Mouse (Mus musculus) macrophage (primary cell): ENCODE results near the gene Il11. TPM values are rescaled to one million over a fixed set of nuclear protein-coding genes. Genes with fewer than 3 reads are reported as not detected.

ENCODE experiments used
- H3K27ac ChIP-seq: fragments of 350-480 bp; formaldehyde crosslinking; 2 replicates; pipeline ENCODE4 v1.9.0; 2021
- H3K36me3 ChIP-seq: fragments of 350-480 bp; formaldehyde crosslinking; 2 replicates; pipeline ENCODE4 v1.9.0; 2021; ENCODE audit errors: inconsistent target
- H3K4me3 ChIP-seq: fragments of 350-480 bp; formaldehyde crosslinking; 2 replicates; pipeline ENCODE4 v1.9.0; 2021; ENCODE audit errors: inconsistent target
- H3K79me2 ChIP-seq: fragments of 350-480 bp; formaldehyde crosslinking; 2 replicates; pipeline ENCODE4 v1.9.0; 2021; ENCODE audit errors: inconsistent target
- WGBS: methylation state at CpG from one replicate; pipeline ENCODE4 v1.1.7; 2026; ENCODE audit warnings: inconsistent platforms; ENCODE audit not compliant: missing documents; 5-methylcytosine and 5-hydroxymethylcytosine counted together
- polyA plus RNA-seq: library from polyadenylated mRNA; stranded (reverse); fragments of 250-400 nt; gene quantifications from 3 replicates; pipeline ENCODE4 v1.2.4, GENCODE M21; 2018; ENCODE audit warnings: inconsistent platforms

Il11 gene
- polyA plus RNA-seq, 1 experiment from 2014 or later = not detected

GRCm38 (mm10) chr7:4771202-4771601 lies 11.5 kb downstream of the Il11 start, which contains the start of gene Fam71e2:
TSS of gene Fam71e2 (minus strand) at chr7:4771302.
- H3K36me3 ChIP-seq = no peaks in the 10 kb centered on the region
- no peak within 1 kb of the TSS for H3K4me3 ChIP-seq
- H3K79me2 ChIP-seq = no peaks in the 10 kb centered on the region
- no peak within 1 kb of the TSS for H3K27ac ChIP-seq
- 69% methylated on average over 3 of the region's 5 CpGs for WGBS

- Histone ChIP-seq H3K79me2 (no peaks in the 10 kb centered on the region), H3K4me3 (no peak overlapping the region), H3K27ac (no peak overlapping the region), H3K36me3 (no peaks in the 10 kb centered on the region)
- WGBS = 52% methylated on average over 4 of the region's 4 CpGs
These were observed 17.5 kb downstream of the Il11 start for GRCm38 (mm10) chr7:4764946-4765710.

GRCm38 (mm10) chr7:4759670-4760069 lies 23.0 kb downstream of the Il11 start:
- 43% methylated on average over 1 of the region's 1 CpGs for WGBS

GRCm38 (mm10) chr7:4752821-4753570 lies 29.7 kb downstream of the Il11 start, which contains the start of gene Cox6b2:
TSS of gene Cox6b2 (minus strand) at chr7:4753094.
- H3K36me3 ChIP-seq = no peaks in the 10 kb centered on the region
- no peak within 1 kb of the TSS for H3K4me3 ChIP-seq
- WGBS = 16% methylated on average over 23 of the region's 24 CpGs
- no peak within 1 kb of the TSS for H3K27ac ChIP-seq
- H3K79me2 ChIP-seq = no peaks in the 10 kb centered on the region

More at GRCm38 (mm10) chr7:4759670-4760069, 23.0 kb downstream of the Il11 start:
- H3K79me2 ChIP-seq = no peaks in the 10 kb centered on the region
- no peak overlapping the region for H3K4me3 ChIP-seq
- no peak overlapping the region for H3K27ac ChIP-seq
- no peaks in the 10 kb centered on the region for H3K36me3 ChIP-seq

- H3K27ac ChIP-seq = no peak overlapping the region
- WGBS = 10% methylated on average over 23 of the region's 30 CpGs
- no peak overlapping the region for H3K4me3 ChIP-seq
- H3K36me3 ChIP-seq = peaks cover under 1% of the 10 kb centered on the region; the same call in 1 of the 2 replicates
- H3K79me2 ChIP-seq = no peaks in the 10 kb centered on the region
These were observed 30.5 kb downstream of the Il11 start for GRCm38 (mm10) chr7:4751971-4752820.

- peaks cover 16% of the 10 kb centered on the region; the same call in 1 of the 2 replicates for H3K36me3 ChIP-seq
- no peak overlapping the region for H3K27ac ChIP-seq
- no peak overlapping the region for H3K4me3 ChIP-seq
- no peaks in the 10 kb centered on the region for H3K79me2 ChIP-seq
- 97% methylated on average over 2 of the region's 2 CpGs for WGBS
These were observed 33.5 kb downstream of the Il11 start for GRCm38 (mm10) chr7:4749169-4749568.

- H3K4me3 ChIP-seq = no peak overlapping the region
- H3K27ac ChIP-seq = no peak overlapping the region
- H3K36me3 ChIP-seq = peaks cover 16% of the 10 kb centered on the region; the same call in 1 of the 2 replicates
These were observed 34.3 kb downstream of the Il11 start for GRCm38 (mm10) chr7:4748321-4748720.

GRCm38 (mm10) chr7:4747156-4747899 lies 35.3 kb downstream of the Il11 start:
- WGBS = 91% methylated on average over 9 of the region's 9 CpGs
- H3K4me3 ChIP-seq = no peak overlapping the region
- H3K36me3 ChIP-seq = peaks cover 20% of the 10 kb centered on the region; the same call in 1 of the 2 replicates
- H3K27ac ChIP-seq = no peak overlapping the region
- no peaks in the 10 kb centered on the region for H3K79me2 ChIP-seq

More at GRCm38 (mm10) chr7:4748321-4748720, 34.3 kb downstream of the Il11 start:
- WGBS = 79% methylated on average over 4 of the region's 4 CpGs
- no peaks in the 10 kb centered on the region for H3K79me2 ChIP-seq

- 96% methylated on average over 20 of the region's 22 CpGs for WGBS
- Histone ChIP-seq H3K4me3 (no peak overlapping the region), H3K36me3 (peaks cover 24% of the 10 kb centered on the region; the same call in 1 of the 2 replicates), H3K27ac (no peak overlapping the region), H3K79me2 (no peaks in the 10 kb centered on the region)
These were observed 36.2 kb downstream of the Il11 start for GRCm38 (mm10) chr7:4746326-4746980.

GRCm38 (mm10) chr7:4744886-4745285 lies 37.8 kb downstream of the Il11 start:
- no peak overlapping the region for H3K4me3 ChIP-seq
- peaks cover 24% of the 10 kb centered on the region; the same call in 1 of the 2 replicates for H3K36me3 ChIP-seq
- no peaks in the 10 kb centered on the region for H3K79me2 ChIP-seq
- 87% methylated on average over 4 of the region's 6 CpGs for WGBS
- H3K27ac ChIP-seq = no peak overlapping the region

GRCm38 (mm10) chr7:4743354-4743753 lies 39.3 kb downstream of the Il11 start:
- no peaks in the 10 kb centered on the region for H3K79me2 ChIP-seq
- no peak overlapping the region for H3K4me3 ChIP-seq
- whole genome bisulfite sequencing = 87% methylated on average over 2 of the region's 2 CpGs
- peaks cover 24% of the 10 kb centered on the region; the same call in 1 of the 2 replicates for H3K36me3 ChIP-seq
- H3K27ac ChIP-seq = no peak overlapping the region

- H3K79me2 ChIP-seq = no peaks in the 10 kb centered on the region
- WGBS = 93% methylated on average over 6 of the region's 6 CpGs
- no peak overlapping the region for H3K4me3 ChIP-seq
- no peak overlapping the region for H3K27ac ChIP-seq
- peaks cover 24% of the 10 kb centered on the region; the same call in 1 of the 2 replicates for H3K36me3 ChIP-seq
These were observed 40.2 kb downstream of the Il11 start for GRCm38 (mm10) chr7:4742482-4742819.
